Mouse (Mus musculus): ENCODE measurements at regions not wholly inside any gene's neighbourhood (a gene's known extent, or its start where the extent isn't known, plus 50 kb on each side); places are given as distances from the start of the nearest gene placed in this dataset.

DNA sequence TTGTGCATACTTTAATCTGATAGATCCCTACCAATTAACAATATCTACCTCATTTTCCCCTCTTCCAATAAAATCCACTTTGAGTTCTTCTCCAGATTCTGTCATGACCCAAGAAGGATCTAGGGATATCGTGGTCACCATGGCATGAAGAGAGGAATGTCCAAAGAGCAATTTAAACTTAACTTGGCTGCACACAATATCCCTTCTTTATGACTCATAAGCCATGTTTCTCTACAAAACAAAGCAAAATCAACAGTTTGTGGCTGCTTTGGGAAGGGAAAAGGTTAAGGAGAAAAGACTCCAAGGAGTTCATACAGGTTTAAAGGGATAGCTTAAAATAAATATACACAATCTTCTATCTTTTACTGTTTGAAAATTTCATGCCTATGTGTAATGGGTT, 571.8 kb upstream of the Zeb2 start:
- no peak for TF ChIP-seq CTCF (conservative IDR thresholded peaks at IDR 0.05; ENCODE audit: insufficient read depth, insufficient read length, low read depth, low read length)
- TF ChIP-seq POLR2A (IDR thresholded peaks at IDR 0.05; ENCODE audit: low read depth, low read length), result no peak

All from kidney, adult 2 months (tissue).